Mouse (Mus musculus): ENCODE data around the gene Parn. TPM values are rescaled to one million over a fixed set of nuclear protein-coding genes. Genes with fewer than 3 reads are reported as not detected.

The Parn gene
- polyA plus RNA-seq, 1 experiment from 2014 or later, result 40.2 TPM

GRCm38 (mm10) chr16:13575306-13575705 lies 92.7 kb downstream of the Parn start:
- Histone ChIP-seq H3K27ac (no peak overlapping the region), H3K36me3 (replicated peaks) (no peaks in the 10 kb centered on the region), H3K27me3 (no peaks in the 10 kb centered on the region), H3K4me2 (no peak overlapping the region), H3K4me1 (no peaks in the 10 kb centered on the region), H3K9me3 (no peaks in the 10 kb centered on the region), H3K9ac (no peak overlapping the region), H3K4me3 (replicated peaks) (no peak overlapping the region)
- ATAC-seq (ENCODE audit: low FRiP score), result no peak
- 81% methylated on average over 4 of the region's 4 CpGs for WGBS

- no peaks in the 10 kb centered on the region for H3K9me3 ChIP-seq
- no peak overlapping the region for H3K4me3 ChIP-seq (replicated peaks)
- H3K4me1 ChIP-seq, result no peaks in the 10 kb centered on the region
- H3K9ac ChIP-seq, result no peak overlapping the region
- H3K27ac ChIP-seq, result no peak overlapping the region
- H3K27me3 ChIP-seq, result no peaks in the 10 kb centered on the region
- H3K36me3 ChIP-seq (replicated peaks), result no peaks in the 10 kb centered on the region
- ATAC-seq (ENCODE audit: low FRiP score), result no peak
- WGBS, result 98% methylated on average over 2 of the region's 2 CpGs
- H3K4me2 ChIP-seq, result no peak overlapping the region
These were observed 99.7 kb downstream of the Parn start for GRCm38 (mm10) chr16:13568280-13568679.

- WGBS, result 85% methylated on average over 1 of the region's 1 CpGs
- Histone ChIP-seq H3K9ac (no peak overlapping the region), H3K36me3 (replicated peaks) (no peaks in the 10 kb centered on the region), H3K27ac (no peak overlapping the region), H3K9me3 (no peaks in the 10 kb centered on the region), H3K4me1 (no peaks in the 10 kb centered on the region), H3K4me2 (no peak overlapping the region), H3K4me3 (replicated peaks) (no peak overlapping the region), H3K27me3 (no peaks in the 10 kb centered on the region)
- no peak for ATAC-seq (ENCODE audit: low FRiP score)
These were observed 100.4 kb downstream of the Parn start for GRCm38 (mm10) chr16:13567614-13568013.

GRCm38 (mm10) chr16:13566351-13566750 lies 101.6 kb downstream of the Parn start:
- Histone ChIP-seq H3K4me1 (no peaks in the 10 kb centered on the region), H3K9me3 (no peaks in the 10 kb centered on the region), H3K27ac (no peak overlapping the region), H3K4me2 (no peak overlapping the region), H3K9ac (no peak overlapping the region), H3K36me3 (replicated peaks) (no peaks in the 10 kb centered on the region), H3K27me3 (no peaks in the 10 kb centered on the region), H3K4me3 (replicated peaks) (no peak overlapping the region)
- no peak for ATAC-seq (ENCODE audit: low FRiP score)
- WGBS, result 80% methylated on average over 6 of the region's 6 CpGs

GRCm38 (mm10) chr16:13565291-13565690 lies 102.7 kb downstream of the Parn start:
- Histone ChIP-seq H3K36me3 (replicated peaks) (no peaks in the 10 kb centered on the region), H3K9ac (no peak overlapping the region), H3K27ac (no peak overlapping the region), H3K4me2 (no peak overlapping the region), H3K4me1 (no peaks in the 10 kb centered on the region), H3K9me3 (no peaks in the 10 kb centered on the region), H3K27me3 (no peaks in the 10 kb centered on the region), H3K4me3 (replicated peaks) (no peak overlapping the region)
- no peak for ATAC-seq (ENCODE audit: low FRiP score)
- 92% methylated on average over 5 of the region's 5 CpGs for WGBS

GRCm38 (mm10) chr16:13557784-13558183 lies 110.2 kb downstream of the Parn start:
- no peaks in the 10 kb centered on the region for H3K27me3 ChIP-seq
- H3K27ac ChIP-seq, result no peak overlapping the region
- WGBS, result 45% methylated on average over 2 of the region's 2 CpGs
- H3K4me3 ChIP-seq (replicated peaks), result no peak overlapping the region
- no peak for ATAC-seq (ENCODE audit: low FRiP score)
- no peaks in the 10 kb centered on the region for H3K36me3 ChIP-seq (replicated peaks)
- no peak overlapping the region for H3K4me2 ChIP-seq
- H3K9me3 ChIP-seq, result 0 out of 2 replicates have a peak, but pooled peaks cover 2% of the 10 kb centered on the region
- H3K4me1 ChIP-seq, result no peaks in the 10 kb centered on the region
- H3K9ac ChIP-seq, result no peak overlapping the region

- Histone ChIP-seq H3K27ac (no peak overlapping the region), H3K4me1 (no peaks in the 10 kb centered on the region), H3K4me3 (replicated peaks) (no peak overlapping the region), H3K27me3 (no peaks in the 10 kb centered on the region), H3K36me3 (replicated peaks) (no peaks in the 10 kb centered on the region), H3K9me3 (0 out of 2 replicates have a peak, but pooled peaks cover 2% of the 10 kb centered on the region), H3K4me2 (no peak overlapping the region), H3K9ac (no peak overlapping the region)
- ATAC-seq (ENCODE audit: low FRiP score), result no peak
- 88% methylated on average over 9 of the region's 9 CpGs for WGBS
These were observed 111.0 kb downstream of the Parn start for GRCm38 (mm10) chr16:13556954-13557470.

GRCm38 (mm10) chr16:13556446-13556845 lies 111.5 kb downstream of the Parn start:
- Histone ChIP-seq H3K4me2 (no peak overlapping the region), H3K27ac (no peak overlapping the region), H3K36me3 (replicated peaks) (no peaks in the 10 kb centered on the region), H3K9ac (no peak overlapping the region), H3K4me3 (replicated peaks) (no peak overlapping the region), H3K4me1 (no peaks in the 10 kb centered on the region), H3K27me3 (no peaks in the 10 kb centered on the region), H3K9me3 (0 out of 2 replicates have a peak, but pooled peaks cover 2% of the 10 kb centered on the region)
- no peak for ATAC-seq (ENCODE audit: low FRiP score)
- 92% methylated on average over 7 of the region's 7 CpGs for WGBS

- H3K9ac ChIP-seq, result no peak overlapping the region
- no peak for ATAC-seq (ENCODE audit: low FRiP score)
- no peaks in the 10 kb centered on the region for H3K27me3 ChIP-seq
- H3K4me3 ChIP-seq (replicated peaks), result no peak overlapping the region
- WGBS, result 97% methylated on average over 3 of the region's 3 CpGs
- H3K4me2 ChIP-seq, result no peak overlapping the region
- no peak overlapping the region for H3K27ac ChIP-seq
- H3K36me3 ChIP-seq (replicated peaks), result peaks cover 14% of the 10 kb centered on the region; the same call in 1 of the 2 replicates
- no peaks in the 10 kb centered on the region for H3K4me1 ChIP-seq
- peaks cover 13% of the 10 kb centered on the region for H3K9me3 ChIP-seq
These were observed 117.3 kb downstream of the Parn start for GRCm38 (mm10) chr16:13550667-13551066.

- Histone ChIP-seq H3K27me3 (no peaks in the 10 kb centered on the region), H3K4me3 (replicated peaks) (no peak overlapping the region), H3K4me2 (no peak overlapping the region), H3K27ac (no peak overlapping the region), H3K4me1 (no peaks in the 10 kb centered on the region), H3K9ac (no peak overlapping the region), H3K9me3 (peaks cover 18% of the 10 kb centered on the region), H3K36me3 (replicated peaks) (peaks cover 19% of the 10 kb centered on the region)
- ATAC-seq (ENCODE audit: low FRiP score), result no peak
- WGBS, result 94% methylated on average over 2 of the region's 2 CpGs
These were observed 118.0 kb downstream of the Parn start for GRCm38 (mm10) chr16:13549976-13550375.

GRCm38 (mm10) chr16:13541816-13542215 lies 126.2 kb downstream of the Parn start:
- Histone ChIP-seq H3K9me3 (peaks cover 18% of the 10 kb centered on the region), H3K4me1 (peaks cover 3% of the 10 kb centered on the region; the same call in 1 of the 2 replicates), H3K4me2 (no peak overlapping the region), H3K4me3 (replicated peaks) (no peak overlapping the region), H3K27me3 (no peaks in the 10 kb centered on the region), H3K9ac (no peak overlapping the region), H3K27ac (no peak overlapping the region), H3K36me3 (replicated peaks) (peaks cover 19% of the 10 kb centered on the region)
- no peak for ATAC-seq (ENCODE audit: low FRiP score)
- 82% methylated on average over 4 of the region's 4 CpGs for WGBS

- Histone ChIP-seq H3K9ac (no peak overlapping the region), H3K4me2 (no peak overlapping the region), H3K4me3 (replicated peaks) (no peak overlapping the region), H3K4me1 (peaks cover 3% of the 10 kb centered on the region; the same call in 1 of the 2 replicates), H3K36me3 (replicated peaks) (peaks cover 14% of the 10 kb centered on the region), H3K27ac (no peak overlapping the region), H3K9me3 (peaks cover 13% of the 10 kb centered on the region), H3K27me3 (no peaks in the 10 kb centered on the region)
- WGBS, result 89% methylated on average over 15 of the region's 15 CpGs
- no peak for ATAC-seq (ENCODE audit: low FRiP score)
These were observed 126.7 kb downstream of the Parn start for GRCm38 (mm10) chr16:13541121-13541747.
